Mouse (Mus musculus) hindbrain, embryonic 14.5 days (tissue): ENCODE data around the gene Ccl27b. TPM values are rescaled to one million over a fixed set of nuclear protein-coding genes. Genes with fewer than 3 reads are reported as not detected.
"Not testable (repeated sequence)": the region's sequence is repeated elsewhere in the genome, so short reads cannot be mapped to it uniquely, and the experiment has no call there.

Experiments used
- ATAC-seq: fragments of 200-750 bp; cut with Nextera tagmentation; 2 replicates; pipeline ENCODE4 v1.8.0; 2017; ENCODE audit warnings: moderate number of reproducible peaks, mild to moderate bottlenecking, moderate TSS enrichment, moderate library complexity; ENCODE audit not compliant: low FRiP score
- DNase-seq: peaks from one replicate; pipeline ENCODE4 v3.0.0-alpha.2; 2015; ENCODE audit warnings: low spot score
- H3K27ac ChIP-seq: fragments of 300-500 bp; sonication (generic); 2 replicates; pipeline ENCODE4 v1.5.1; 2014; ENCODE audit warnings: mild to moderate bottlenecking, moderate library complexity
- H3K27me3 ChIP-seq: fragments of 300-500 bp; sonication (generic); 2 replicates; pipeline ENCODE4 v1.6.1; 2014; ENCODE audit warnings: mild to moderate bottlenecking, low read length, mixed read lengths; ENCODE audit not compliant: control insufficient read depth, insufficient read depth
- H3K36me3 ChIP-seq: fragments of 300-500 bp; sonication (generic); replicated peaks from 2 replicates; pipeline ENCODE4 v1.6.1; 2014; ENCODE audit not compliant: control insufficient read depth, insufficient read depth
- H3K4me1 ChIP-seq: fragments of 300-500 bp; sonication (generic); replicated peaks from 2 replicates; pipeline ENCODE4 v1.6.1; 2014; ENCODE audit warnings: antibody characterized with exemption, low read length, mixed read lengths; ENCODE audit not compliant: control insufficient read depth, insufficient read depth
- H3K4me2 ChIP-seq: fragments of 300-500 bp; sonication (generic); replicated peaks from 2 replicates; pipeline ENCODE4 v1.6.1; 2014; ENCODE audit warnings: mild to moderate bottlenecking, moderate library complexity
- H3K4me3 ChIP-seq: fragments of 300-500 bp; sonication (generic); replicated peaks from 2 replicates; pipeline ENCODE4 v1.5.1; 2014; ENCODE audit warnings: mild to moderate bottlenecking, low read length
- H3K9ac ChIP-seq: fragments of 300-500 bp; sonication (generic); 2 replicates; pipeline ENCODE4 v1.6.1; 2014
- H3K9me3 ChIP-seq: fragments of 300-500 bp; sonication (generic); 2 replicates; pipeline ENCODE4 v1.6.1; 2016; ENCODE audit warnings: low read length; ENCODE audit not compliant: control insufficient read depth
- WGBS: fragments of 180-500 bp; shearing (Covaris S2); extraction: QIAGEN DNeasy Blood & Tissue Kit; methylation state at CpG from one replicate; pipeline ENCODE4 v1.1.7; 2014; 5-methylcytosine and 5-hydroxymethylcytosine counted together
- polyA plus RNA-seq: library from polyadenylated mRNA; unstranded; fragments of >200 nt; fragmentation: Nextera tagmentation; extraction: Ambion mirVana; gene quantifications from 2 replicates; pipeline ENCODE4 v1.2.1, GENCODE M21; 2014

The Ccl27b gene
- not detected in 2 replicates for polyA plus RNA-seq

DNA sequence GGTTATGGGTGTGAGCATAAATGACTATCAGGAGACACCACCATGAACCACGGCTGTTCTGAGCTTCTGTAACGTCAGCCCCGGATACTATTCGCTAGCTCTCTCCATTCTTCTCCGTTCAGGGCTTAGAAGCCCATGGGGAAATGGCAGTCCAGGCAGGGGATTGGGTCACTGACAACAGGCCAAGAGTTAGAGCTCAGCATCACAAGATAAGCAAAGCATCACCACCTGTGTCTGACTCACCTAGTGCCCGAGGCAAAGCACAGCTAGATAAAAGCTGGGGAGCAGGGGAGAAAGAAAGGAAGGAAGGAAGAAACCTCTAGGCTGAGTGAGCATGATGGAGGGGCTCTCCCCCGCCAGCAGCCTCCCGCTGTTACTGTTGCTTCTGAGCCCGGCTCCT lies at the start of gene Ccl27b:
Ccl27b (plus strand) TSS at position 301 of the 400 bp plus-strand sequence.
- H3K27me3 ChIP-seq, H3K4me2 ChIP-seq, H3K9me3 ChIP-seq, ATAC-seq, DNase-seq, H3K27ac ChIP-seq, H3K4me3 ChIP-seq, H3K36me3 ChIP-seq, H3K9ac ChIP-seq, H3K4me1 ChIP-seq: not testable (repeated sequence)
- WGBS = no CpG with 5 or more reads among the region's 9 CpGs

DNA sequence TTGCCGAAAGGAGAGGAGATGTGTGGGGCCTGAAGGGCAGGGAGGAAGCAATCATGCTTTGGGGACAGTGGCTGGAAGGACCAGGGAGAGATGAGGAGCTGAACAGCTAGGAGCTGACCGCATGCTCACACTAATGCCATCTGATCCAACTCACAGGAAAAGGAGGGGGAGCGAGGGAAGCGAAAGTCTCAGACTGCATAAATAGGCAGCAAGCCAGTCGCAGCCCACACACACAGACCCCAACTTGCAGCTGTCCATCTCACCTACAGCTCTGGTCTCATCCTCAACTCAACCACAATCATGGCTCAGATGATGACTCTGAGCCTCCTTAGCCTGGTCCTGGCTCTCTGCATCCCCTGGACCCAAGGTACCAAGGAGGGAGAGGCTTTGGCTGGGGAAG lies 43.2 kb upstream of the Ccl27b start, which contains the start of gene Gm10591:
Gm10591 (plus strand) TSS at position 301 of the 400 bp plus-strand sequence.
- not testable (repeated sequence) for H3K4me2 ChIP-seq, DNase-seq, H3K4me3 ChIP-seq, H3K9ac ChIP-seq, ATAC-seq, H3K27ac ChIP-seq, H3K4me1 ChIP-seq, H3K9me3 ChIP-seq, H3K36me3 ChIP-seq, H3K27me3 ChIP-seq
- WGBS = no CpG with 5 or more reads among the region's 5 CpGs

DNA sequence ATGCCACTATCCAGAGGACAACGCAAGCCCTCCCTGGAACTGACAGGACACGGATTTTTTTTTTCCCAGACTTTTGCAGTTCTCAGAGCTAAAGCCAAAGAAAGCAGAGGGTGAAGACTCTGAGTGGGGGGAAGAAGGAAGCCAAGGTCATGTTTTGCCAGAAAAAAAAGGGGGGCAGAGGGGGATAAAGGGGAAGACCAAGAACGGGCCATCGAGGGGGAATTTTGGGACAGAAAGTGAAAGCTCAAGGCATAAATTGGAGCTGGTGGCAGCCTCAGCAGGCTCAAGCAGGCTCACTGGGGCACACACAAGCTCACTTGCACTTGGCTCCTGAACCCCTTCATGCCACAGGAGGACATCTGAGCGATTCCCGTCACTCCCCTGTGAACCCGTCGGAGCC lies 25.6 kb upstream of the Ccl27b start, which contains the start of gene Gm2564:
Gm2564 (plus strand) TSS at position 301 of the 400 bp plus-strand sequence.
- DNase-seq, H3K4me2 ChIP-seq, H3K4me3 ChIP-seq, H3K27me3 ChIP-seq, H3K27ac ChIP-seq, H3K9me3 ChIP-seq, H3K4me1 ChIP-seq, ATAC-seq, H3K36me3 ChIP-seq, H3K9ac ChIP-seq: not testable (repeated sequence)
- no CpG with 5 or more reads among the region's 8 CpGs for WGBS

DNA sequence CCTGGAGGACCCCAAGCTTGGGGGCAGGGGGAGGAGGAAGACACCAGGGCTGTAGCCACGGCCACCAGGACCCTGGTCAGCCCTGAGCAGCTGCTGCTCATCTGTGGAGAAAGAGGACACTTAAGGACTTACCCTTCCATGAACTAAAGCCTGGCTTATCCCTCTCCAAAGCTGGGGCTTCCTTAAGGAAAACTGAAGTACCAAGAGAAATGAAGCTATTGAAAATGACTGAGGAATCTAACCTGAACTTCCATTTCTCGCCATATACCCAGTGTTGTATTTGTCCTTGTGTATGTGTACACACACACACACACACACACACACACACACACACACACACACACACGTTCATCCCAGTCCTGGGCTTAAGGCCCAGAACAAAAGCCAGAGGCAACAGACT lies 6.7 kb downstream of the Ccl27b start, which contains the start of gene Il11ra2:
Il11ra2 (minus strand) TSS at position 101 of the 400 bp plus-strand sequence.
- not testable (repeated sequence) for ATAC-seq
- whole genome bisulfite sequencing = no CpG with 5 or more reads among the region's 3 CpGs

DNA sequence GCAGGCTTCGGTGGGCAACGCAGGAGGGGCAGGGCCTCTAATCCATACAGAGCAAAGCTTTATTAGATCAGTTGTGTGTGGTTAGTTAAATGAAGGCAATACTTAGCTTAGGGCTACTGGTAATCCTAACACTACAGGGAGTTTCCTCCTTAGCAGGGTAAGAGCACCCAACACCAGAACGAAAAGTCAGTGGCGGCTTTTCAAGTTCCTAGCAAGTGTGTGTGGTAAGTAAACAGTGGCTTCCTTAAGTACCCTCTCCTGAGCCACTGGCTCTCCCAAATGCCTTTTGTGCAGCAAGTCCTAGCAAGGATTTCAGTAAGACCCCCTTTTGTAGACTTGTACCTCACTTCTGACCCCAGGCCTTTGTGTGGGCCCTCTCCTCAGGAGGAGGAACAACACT lies 20.4 kb downstream of the Ccl27b start:
- not testable (repeated sequence) for H3K4me1 ChIP-seq, ATAC-seq, H3K27ac ChIP-seq, H3K9ac ChIP-seq, H3K9me3 ChIP-seq, H3K4me3 ChIP-seq, DNase-seq, H3K36me3 ChIP-seq, H3K4me2 ChIP-seq, H3K27me3 ChIP-seq
- WGBS = no CpG with 5 or more reads among the region's 4 CpGs

More for the DNA sequence above, 6.7 kb downstream of the Ccl27b start, which contains the start of gene Il11ra2:
- DNase-seq, H3K4me1 ChIP-seq, H3K36me3 ChIP-seq, H3K27me3 ChIP-seq, H3K9me3 ChIP-seq, H3K4me2 ChIP-seq, H3K9ac ChIP-seq, H3K4me3 ChIP-seq, H3K27ac ChIP-seq: not testable (repeated sequence)

DNA sequence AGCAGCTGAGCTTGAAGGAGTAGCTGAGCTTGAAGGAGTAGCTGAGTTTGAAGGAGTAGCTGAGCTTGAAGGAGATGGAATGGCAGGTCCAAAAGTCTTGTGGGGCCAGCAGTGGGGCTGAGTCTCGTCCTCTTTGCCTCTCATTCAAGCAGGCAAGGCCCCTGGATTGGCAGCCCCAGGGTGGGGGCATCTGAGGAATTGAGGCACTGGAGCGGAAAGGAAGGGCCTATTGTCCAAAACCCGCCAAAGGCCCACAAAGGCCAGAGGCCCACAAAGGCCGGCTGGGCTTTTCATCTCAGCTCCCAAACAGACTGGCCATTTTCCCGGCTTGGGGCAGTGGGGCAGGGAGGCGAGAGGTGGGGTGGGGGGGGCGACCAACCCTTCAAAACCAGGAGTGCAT lies 24.3 kb downstream of the Ccl27b start:
- ATAC-seq, H3K36me3 ChIP-seq, DNase-seq, H3K27ac ChIP-seq, H3K4me2 ChIP-seq, H3K4me1 ChIP-seq, H3K9me3 ChIP-seq, H3K4me3 ChIP-seq, H3K9ac ChIP-seq, H3K27me3 ChIP-seq: not testable (repeated sequence)
- WGBS = no CpG with 5 or more reads among the region's 7 CpGs

DNA sequence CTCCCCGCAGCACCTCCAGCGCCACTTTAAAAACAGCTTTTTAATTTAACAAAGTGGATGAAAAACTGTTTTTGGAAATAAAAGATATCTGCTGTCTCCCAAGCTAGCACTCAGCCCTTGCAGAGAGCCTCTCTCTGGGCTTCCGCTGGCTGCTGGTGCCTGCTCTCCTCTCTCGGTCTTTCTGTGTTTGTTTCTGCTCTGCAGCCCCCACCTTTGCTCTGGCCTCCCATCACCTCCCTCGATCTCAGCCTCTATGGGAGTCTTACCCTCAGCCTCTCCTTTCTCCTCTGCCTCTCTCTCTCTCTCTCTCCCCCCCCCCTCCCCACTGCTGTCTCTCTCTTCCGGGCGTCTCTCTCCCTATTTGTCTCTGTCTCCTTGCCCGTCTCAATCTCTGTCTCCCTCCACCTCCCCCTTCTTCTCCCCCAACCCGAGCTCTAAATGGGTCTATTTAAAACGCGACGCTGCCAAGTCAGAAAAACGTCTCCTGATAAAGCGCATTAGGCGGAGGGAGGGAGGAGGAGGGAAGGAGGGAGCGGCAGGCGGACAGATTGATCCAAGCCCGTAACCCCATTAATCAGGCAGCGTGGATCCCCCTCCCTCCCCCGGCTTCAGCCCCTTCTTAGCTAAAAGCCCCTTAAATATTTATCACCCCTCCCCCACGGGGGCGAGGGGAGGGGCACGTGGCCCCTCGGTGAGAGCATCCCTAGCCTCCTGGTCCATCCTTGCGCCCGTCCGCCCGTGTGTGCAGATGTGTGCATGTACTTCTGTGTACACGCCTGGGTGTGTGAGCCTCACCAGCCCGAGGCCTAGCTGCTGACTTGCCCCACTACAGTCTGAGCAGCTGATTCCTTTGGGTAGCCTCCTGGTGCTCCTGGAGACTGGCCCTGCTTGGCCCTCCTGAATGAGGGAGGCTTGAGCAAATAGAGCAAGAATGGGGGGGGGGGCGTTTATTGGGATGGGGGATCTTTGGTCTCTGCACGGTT lies 25.6 kb downstream of the Ccl27b start:
- not testable (repeated sequence) for H3K4me2 ChIP-seq, H3K27ac ChIP-seq, H3K9me3 ChIP-seq, H3K36me3 ChIP-seq, DNase-seq, H3K9ac ChIP-seq, H3K4me1 ChIP-seq, H3K27me3 ChIP-seq, H3K4me3 ChIP-seq
- no CpG with 5 or more reads among the region's 32 CpGs for WGBS
- ATAC-seq = peak; percentile 59; the same call in 1 of the 2 replicates

DNA sequence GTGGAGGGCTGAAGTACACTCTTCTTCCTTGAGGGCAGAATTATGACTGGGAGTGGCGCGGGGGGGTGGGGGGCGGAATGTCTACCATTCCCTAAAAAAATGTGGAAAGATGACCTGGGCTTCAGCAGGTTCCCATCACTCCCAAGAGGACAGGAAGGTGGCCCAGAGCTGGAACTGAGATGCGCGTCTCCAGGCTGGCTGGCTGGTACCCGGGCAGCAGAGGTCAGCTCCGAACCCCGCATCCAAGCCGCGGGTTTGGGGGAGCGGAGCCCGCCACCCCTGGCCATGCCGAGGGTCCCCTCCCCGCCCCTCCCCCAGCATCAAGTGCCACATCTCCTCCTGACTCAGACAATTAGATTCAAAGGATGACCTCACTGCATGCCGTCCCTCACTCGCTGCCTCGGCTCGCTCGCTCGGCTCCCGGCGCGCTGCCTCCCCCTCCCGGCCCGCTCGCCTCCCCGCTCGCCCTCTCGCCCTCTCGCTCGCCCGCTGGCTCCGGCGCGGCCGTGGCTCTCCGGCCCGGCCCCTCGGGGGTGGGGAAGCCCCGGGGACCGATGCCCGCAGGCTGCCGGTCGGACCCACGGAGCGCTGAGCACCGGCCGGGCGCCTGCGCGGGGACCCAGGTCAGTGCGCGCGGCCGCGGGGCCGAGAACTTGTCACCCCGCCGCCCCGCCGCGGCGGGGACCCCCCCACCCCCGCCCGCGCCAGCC lies 26.6 kb downstream of the Ccl27b start:
- H3K9me3 ChIP-seq, H3K36me3 ChIP-seq, H3K27ac ChIP-seq, DNase-seq, H3K27me3 ChIP-seq, H3K4me3 ChIP-seq, H3K4me2 ChIP-seq, H3K4me1 ChIP-seq, H3K9ac ChIP-seq: not testable (repeated sequence)
- no CpG with 5 or more reads among the region's 66 CpGs for WGBS
- peak; percentile 27; the same call in 1 of the 2 replicates for ATAC-seq

DNA sequence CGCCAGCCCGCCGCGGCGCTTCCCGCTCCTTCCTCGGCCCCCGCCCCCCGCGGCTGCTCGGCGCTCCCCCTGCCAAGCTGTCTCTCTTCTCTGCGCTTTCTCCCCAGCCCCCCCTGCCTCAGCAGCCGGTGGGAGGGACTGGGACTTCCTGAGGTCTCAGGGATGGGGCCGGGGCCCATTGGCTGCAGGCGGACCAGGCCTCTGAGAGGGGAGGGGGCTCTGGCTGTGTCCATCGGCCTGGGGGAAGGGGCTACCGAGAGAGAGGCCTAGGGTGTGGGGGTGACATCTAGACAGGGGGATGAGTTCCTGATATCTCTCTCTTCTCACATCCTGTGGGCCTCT lies 27.1 kb downstream of the Ccl27b start:
- not testable (repeated sequence) for H3K9ac ChIP-seq, H3K4me3 ChIP-seq, H3K36me3 ChIP-seq, H3K27me3 ChIP-seq, H3K4me2 ChIP-seq, H3K9me3 ChIP-seq, H3K4me1 ChIP-seq, DNase-seq, H3K27ac ChIP-seq
- WGBS = no CpG with 5 or more reads among the region's 18 CpGs
- peak; percentile 71; the same call in 1 of the 2 replicates for ATAC-seq
